Mouse (Mus musculus): Measurements from ENCODE around the gene Glt1d1. TPM values are rescaled to one million over a fixed set of nuclear protein-coding genes. Genes with fewer than 3 reads are reported as not detected.

The Glt1d1 gene
- total RNA-seq, 2 experiments from 2014 or later: not detected

- ATAC-seq (replicated peaks; ENCODE audit: low FRiP score, low TSS enrichment, poor library complexity, severe bottlenecking): no peak
Observed at GRCm38 (mm10) chr5:127624427-127625213, 7.4 kb upstream of the Glt1d1 start.

- ATAC-seq (replicated peaks; ENCODE audit: low FRiP score, low TSS enrichment, poor library complexity, severe bottlenecking): no peak
Observed at GRCm38 (mm10) chr5:127627242-127627641, 4.8 kb upstream of the Glt1d1 start.

- no peak for ATAC-seq (replicated peaks; ENCODE audit: low FRiP score, low TSS enrichment, poor library complexity, severe bottlenecking)
Observed at GRCm38 (mm10) chr5:127631671-127632070, 391 bp upstream of the Glt1d1 start.

- ATAC-seq (replicated peaks; ENCODE audit: low FRiP score, low TSS enrichment, poor library complexity, severe bottlenecking): no peak
Observed at GRCm38 (mm10) chr5:127633188-127633587, 1.1 kb downstream of the Glt1d1 start.

- ATAC-seq (replicated peaks; ENCODE audit: low FRiP score, low TSS enrichment, poor library complexity, severe bottlenecking): no peak
Observed at GRCm38 (mm10) chr5:127633666-127634065, 1.6 kb downstream of the Glt1d1 start.

- ATAC-seq (replicated peaks; ENCODE audit: low FRiP score, low TSS enrichment, poor library complexity, severe bottlenecking): no peak
Observed at GRCm38 (mm10) chr5:127637622-127638021, 5.6 kb downstream of the Glt1d1 start.

GRCm38 (mm10) chr5:127638177-127638576, 6.1 kb downstream of the Glt1d1 start:
- no peak for ATAC-seq (replicated peaks; ENCODE audit: low FRiP score, low TSS enrichment, poor library complexity, severe bottlenecking)

GRCm38 (mm10) chr5:127639067-127639605, 7.1 kb downstream of the Glt1d1 start:
- no peak for ATAC-seq (replicated peaks; ENCODE audit: low FRiP score, low TSS enrichment, poor library complexity, severe bottlenecking)

- no peak for ATAC-seq (replicated peaks; ENCODE audit: low FRiP score, low TSS enrichment, poor library complexity, severe bottlenecking)
Observed at GRCm38 (mm10) chr5:127639635-127640034, 7.6 kb downstream of the Glt1d1 start.

GRCm38 (mm10) chr5:127640359-127640758, 8.3 kb downstream of the Glt1d1 start:
- no peak for ATAC-seq (replicated peaks; ENCODE audit: low FRiP score, low TSS enrichment, poor library complexity, severe bottlenecking)

GRCm38 (mm10) chr5:127641185-127641958, 9.3 kb downstream of the Glt1d1 start:
- no peak for ATAC-seq (replicated peaks; ENCODE audit: low FRiP score, low TSS enrichment, poor library complexity, severe bottlenecking)

GRCm38 (mm10) chr5:127648046-127648445, 16.0 kb downstream of the Glt1d1 start:
- ATAC-seq (replicated peaks; ENCODE audit: low FRiP score, low TSS enrichment, poor library complexity, severe bottlenecking): 0 out of 2 replicates have a peak, but pooled peaks have one; percentile 61

GRCm38 (mm10) chr5:127649077-127649476, 17.0 kb downstream of the Glt1d1 start:
- 0 out of 2 replicates have a peak, but pooled peaks have one; percentile 47 for ATAC-seq (replicated peaks; ENCODE audit: low FRiP score, low TSS enrichment, poor library complexity, severe bottlenecking)

- no peak for ATAC-seq (replicated peaks; ENCODE audit: low FRiP score, low TSS enrichment, poor library complexity, severe bottlenecking)
Observed at GRCm38 (mm10) chr5:127658257-127658656, 26.2 kb downstream of the Glt1d1 start.

GRCm38 (mm10) chr5:127659312-127659711, 27.2 kb downstream of the Glt1d1 start:
- ATAC-seq (replicated peaks; ENCODE audit: low FRiP score, low TSS enrichment, poor library complexity, severe bottlenecking): no peak

GRCm38 (mm10) chr5:127660267-127660666, 28.2 kb downstream of the Glt1d1 start:
- ATAC-seq (replicated peaks; ENCODE audit: low FRiP score, low TSS enrichment, poor library complexity, severe bottlenecking): no peak

GRCm38 (mm10) chr5:127660979-127661378, 28.9 kb downstream of the Glt1d1 start:
- no peak for ATAC-seq (replicated peaks; ENCODE audit: low FRiP score, low TSS enrichment, poor library complexity, severe bottlenecking)

- ATAC-seq (replicated peaks; ENCODE audit: low FRiP score, low TSS enrichment, poor library complexity, severe bottlenecking): no peak
Observed at GRCm38 (mm10) chr5:127673913-127674312, 41.9 kb downstream of the Glt1d1 start.

- no peak for ATAC-seq (replicated peaks; ENCODE audit: low FRiP score, low TSS enrichment, poor library complexity, severe bottlenecking)
Observed at GRCm38 (mm10) chr5:127677561-127677960, 45.5 kb downstream of the Glt1d1 start.

- no peak for ATAC-seq (replicated peaks; ENCODE audit: low FRiP score, low TSS enrichment, poor library complexity, severe bottlenecking)
Observed at GRCm38 (mm10) chr5:127678501-127678900, 46.4 kb downstream of the Glt1d1 start.
